Mouse (Mus musculus): ENCODE results near the gene Rbm42.

Gene Rbm42

GRCm38 (mm10) chr7:30649591-30650540 lies at the start of gene Rbm42:
Rbm42 (minus strand) TSS chr7:30650317.
- peak; percentile 97 to 99 for DNase-seq (ENCODE audit: low spot score in 2 of 2)

DNA sequence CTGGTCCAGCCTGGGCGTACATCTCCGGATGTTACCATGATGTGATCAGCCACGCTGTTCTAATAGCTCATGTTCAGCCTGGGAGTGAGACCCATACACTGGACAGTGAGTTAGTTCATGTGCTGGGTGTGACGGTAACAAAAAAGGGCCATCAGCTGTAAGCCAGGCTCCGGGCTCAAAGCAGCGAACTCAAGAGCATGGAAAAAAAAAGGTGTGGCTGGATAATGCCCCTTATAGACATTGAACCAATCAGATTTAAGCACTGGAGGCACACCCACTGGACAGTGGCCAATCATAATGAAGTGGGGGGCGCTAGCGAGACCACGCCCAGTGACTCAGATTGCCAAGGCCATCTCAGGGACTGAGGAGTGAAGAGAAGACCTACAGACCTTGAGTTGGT lies 48.5 kb upstream of the Rbm42 start, which contains the start of gene 2200002J24Rik:
2200002J24Rik (plus strand) TSS at position 338 of the 400 bp plus-strand sequence.
- no peak for DNase-seq (ENCODE audit: low spot score in 2 of 2)

- no peak for DNase-seq (ENCODE audit: low spot score in 2 of 2)
These were observed 48.0 kb upstream of the Rbm42 start for GRCm38 (mm10) chr7:30698101-30698500.

GRCm38 (mm10) chr7:30688325-30688724 lies 38.2 kb upstream of the Rbm42 start:
- DNase-seq (ENCODE audit: low spot score in 2 of 2): no peak

DNA sequence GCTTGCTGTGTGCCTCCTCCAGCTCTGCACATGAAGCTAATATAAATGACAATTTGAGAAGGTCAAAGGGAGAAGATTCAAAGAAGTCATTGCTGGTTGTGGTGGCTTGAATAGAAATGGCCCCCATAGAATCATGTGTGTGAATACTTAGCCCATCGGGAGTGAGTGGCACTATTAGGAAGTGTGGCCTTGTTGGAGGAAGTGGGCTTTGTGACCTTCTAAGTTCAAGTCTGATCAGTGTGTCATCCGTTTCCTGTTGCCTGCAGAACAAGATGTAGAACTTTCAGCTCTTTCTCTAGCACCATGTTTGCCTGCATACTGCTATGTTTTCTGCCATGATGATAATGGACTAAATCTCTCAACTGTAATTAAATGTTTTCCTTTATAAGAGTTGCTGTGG lies 33.3 kb upstream of the Rbm42 start:
- no peak for DNase-seq (ENCODE audit: low spot score in 2 of 2)

DNA sequence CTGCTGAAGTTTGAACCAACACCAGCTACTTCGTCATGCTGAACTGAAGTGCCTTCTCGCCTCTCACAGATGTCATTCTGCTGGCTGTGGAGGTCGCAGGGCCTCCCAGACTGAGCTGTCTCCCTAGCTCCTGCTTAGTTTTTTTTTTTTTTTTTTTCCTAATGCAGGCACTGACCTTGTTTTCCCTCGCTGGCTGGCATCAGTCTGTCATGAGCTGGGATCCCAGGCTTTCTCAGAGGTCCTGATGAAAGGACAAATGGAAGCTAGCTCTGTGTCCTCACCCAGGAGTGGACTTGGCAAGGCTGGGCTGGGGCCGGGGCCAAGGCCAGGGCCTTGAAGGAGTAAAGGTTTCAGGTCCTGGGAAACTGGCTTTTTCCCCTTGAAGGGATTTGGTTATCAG lies 31.8 kb upstream of the Rbm42 start:
- DNase-seq (ENCODE audit: low spot score in 2 of 2): no peak

DNA sequence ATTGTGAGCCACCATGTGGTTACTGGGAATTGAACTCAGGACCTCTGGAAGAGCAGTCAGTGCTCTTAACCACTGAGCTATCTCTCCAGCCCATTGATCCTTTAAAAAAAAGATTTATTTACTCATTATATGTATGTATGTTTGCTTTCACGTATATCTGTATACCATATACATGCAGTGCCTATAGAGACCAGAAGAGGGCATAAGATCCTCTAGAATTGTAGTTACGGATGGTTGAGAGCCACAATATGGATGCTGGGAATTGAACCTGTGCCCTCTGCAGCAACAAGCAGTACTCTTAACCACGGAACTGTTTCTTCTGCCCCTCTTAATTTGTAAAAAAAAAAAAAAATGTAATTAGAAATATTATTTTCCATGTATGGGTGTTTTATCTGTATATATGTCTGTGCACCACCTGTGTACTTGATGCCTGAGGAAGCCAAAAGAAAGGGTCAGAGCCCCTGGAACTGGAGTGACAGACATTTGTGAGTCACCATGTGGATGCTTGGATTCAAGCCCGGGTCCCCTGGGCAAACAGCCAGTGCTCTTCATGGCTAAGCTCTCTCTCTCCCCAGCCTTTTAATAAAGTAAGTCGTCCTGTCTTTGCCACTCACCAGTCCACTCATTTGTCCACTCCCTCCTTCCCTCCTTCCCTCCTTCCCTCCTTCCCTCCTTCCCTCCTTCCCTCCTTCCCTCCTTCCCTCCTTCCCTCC lies 28.3 kb upstream of the Rbm42 start:
- no peak for DNase-seq (ENCODE audit: low spot score in 2 of 2)

DNA sequence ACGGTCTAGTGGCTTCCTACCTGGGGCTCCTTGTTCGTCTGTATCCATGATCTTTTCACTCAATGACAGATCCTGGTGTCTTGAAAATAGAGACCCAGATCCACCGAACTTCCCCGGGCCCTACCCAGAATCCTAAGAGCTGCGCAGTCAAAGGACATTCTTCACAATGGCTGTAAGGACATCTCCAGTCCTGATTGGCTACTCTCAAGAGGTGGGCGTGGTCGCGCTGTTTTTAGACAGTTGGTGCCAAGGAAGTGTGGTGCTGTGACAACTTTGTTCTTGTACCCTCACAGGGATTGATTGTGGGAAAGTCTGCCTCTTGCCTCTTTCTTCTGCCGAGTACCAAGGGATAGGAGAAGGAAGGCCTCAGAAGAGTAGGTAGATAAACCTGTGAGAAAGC lies 21.4 kb upstream of the Rbm42 start, which contains the start of gene Pmis2:
Pmis2 (minus strand) TSS at position 126 of the 400 bp plus-strand sequence.
- no peak for DNase-seq (ENCODE audit: low spot score in 2 of 2)

DNA sequence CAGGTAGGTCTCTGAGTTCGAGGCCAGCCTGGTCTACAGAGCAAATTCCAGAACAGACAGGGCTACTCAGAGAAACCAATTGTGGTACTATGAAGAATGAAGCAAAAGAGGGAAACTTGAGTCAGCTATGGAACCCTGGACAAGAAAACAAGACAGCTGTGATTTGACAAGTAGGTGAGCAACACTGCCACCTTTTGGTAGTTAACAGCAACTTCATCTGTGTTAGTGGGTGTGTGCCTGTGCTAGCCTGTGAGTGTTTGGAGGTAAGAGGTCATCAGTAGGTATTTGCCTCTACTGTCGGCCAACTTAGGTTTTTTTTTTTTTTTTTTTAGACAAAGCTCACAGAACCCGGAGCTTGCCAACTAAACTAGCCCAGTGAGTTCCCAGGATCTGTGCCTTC lies 19.1 kb upstream of the Rbm42 start:
- no peak for DNase-seq (ENCODE audit: low spot score in 2 of 2)

DNA sequence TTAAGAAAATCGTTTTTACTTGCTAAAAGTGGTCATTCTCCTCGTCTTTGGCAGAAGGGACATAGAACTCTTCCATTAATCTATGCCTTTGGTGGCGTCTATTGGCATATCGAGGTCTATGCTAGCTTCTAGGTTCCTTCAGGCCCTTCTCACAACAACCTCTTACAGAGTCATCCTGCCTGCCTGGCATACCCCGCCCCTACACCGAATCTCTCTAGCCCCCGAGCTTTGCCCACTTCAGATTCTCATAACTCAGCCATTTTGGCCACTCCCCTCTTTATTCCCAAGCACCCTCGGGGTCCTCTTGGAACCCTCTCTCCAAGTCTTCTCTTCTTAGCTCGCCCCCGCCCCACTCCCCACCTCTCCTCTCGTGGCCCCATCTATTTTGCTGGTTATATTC lies 15.2 kb upstream of the Rbm42 start:
- no peak for DNase-seq (ENCODE audit: low spot score in 2 of 2)

- DNase-seq (ENCODE audit: low spot score in 2 of 2): peak; percentile 84 to 89
These were observed 14.5 kb upstream of the Rbm42 start, which contains the start of gene Haus5 for GRCm38 (mm10) chr7:30664529-30665200. Haus5 (minus strand) TSS chr7:30664994.

DNA sequence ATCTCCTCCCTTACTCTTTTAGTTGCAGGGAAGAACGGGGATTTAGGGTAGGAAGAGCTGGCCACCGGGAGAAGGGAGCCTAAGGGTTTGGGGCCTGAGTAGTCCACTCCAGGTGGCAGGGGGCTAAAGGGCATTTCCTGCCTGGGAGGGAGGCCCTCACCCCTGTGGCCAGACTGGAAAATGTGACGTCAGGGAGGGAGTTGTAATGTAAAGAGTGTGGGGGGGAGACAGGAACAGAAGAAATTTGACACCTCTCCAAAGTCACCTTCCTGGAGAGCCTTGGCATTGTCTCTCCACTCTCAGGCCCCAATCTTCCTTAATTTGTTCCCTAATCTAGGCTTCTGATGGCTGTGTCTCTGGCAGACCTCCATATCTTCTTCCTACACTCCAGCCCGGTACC lies 11.0 kb downstream of the Rbm42 start:
- DNase-seq (ENCODE audit: low spot score in 2 of 2): no peak

- no peak for DNase-seq (ENCODE audit: low spot score in 2 of 2)
These were observed 13.7 kb downstream of the Rbm42 start for GRCm38 (mm10) chr7:30636395-30636794.

- no peak for DNase-seq (ENCODE audit: low spot score in 2 of 2)
These were observed 14.4 kb downstream of the Rbm42 start, which contains the start of gene Etv2 for GRCm38 (mm10) chr7:30635752-30636151. Etv2 (minus strand) TSS chr7:30635852.

GRCm38 (mm10) chr7:30634621-30635020 lies 15.5 kb downstream of the Rbm42 start:
- DNase-seq (ENCODE audit: low spot score in 2 of 2): no peak

DNA sequence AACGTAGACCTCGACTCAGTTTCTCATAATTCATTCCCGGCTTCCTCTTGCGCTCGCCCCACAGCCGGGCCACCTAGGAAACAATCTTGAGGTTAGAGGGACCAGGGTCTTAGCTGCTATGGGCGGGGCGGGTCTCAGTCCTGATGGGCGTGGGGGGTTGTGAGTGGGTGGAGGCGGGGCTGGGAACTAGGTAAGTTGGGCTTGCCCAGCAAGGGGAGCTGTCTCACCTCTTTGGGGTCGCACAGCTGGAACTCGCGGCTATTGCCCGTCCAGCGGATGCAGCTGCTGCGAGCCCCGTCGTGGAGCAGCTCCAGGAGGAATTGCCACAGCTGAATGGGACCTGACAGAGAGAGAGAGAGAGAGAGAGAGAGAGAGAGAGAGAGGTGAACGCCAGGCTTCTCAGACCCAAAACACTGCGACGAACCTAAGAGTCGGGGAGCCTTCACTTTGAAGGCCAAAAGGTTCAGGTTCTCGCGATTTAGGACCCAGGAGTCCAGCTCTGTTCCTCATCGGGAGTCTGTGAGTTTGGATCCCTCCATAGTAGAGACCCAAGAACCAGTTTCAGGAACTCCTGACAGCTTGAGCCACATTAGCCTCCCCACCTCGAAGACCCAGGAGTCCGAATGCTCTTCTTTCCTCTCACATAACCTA lies 16.2 kb downstream of the Rbm42 start:
- no peak for DNase-seq (ENCODE audit: low spot score in 2 of 2)

DNA sequence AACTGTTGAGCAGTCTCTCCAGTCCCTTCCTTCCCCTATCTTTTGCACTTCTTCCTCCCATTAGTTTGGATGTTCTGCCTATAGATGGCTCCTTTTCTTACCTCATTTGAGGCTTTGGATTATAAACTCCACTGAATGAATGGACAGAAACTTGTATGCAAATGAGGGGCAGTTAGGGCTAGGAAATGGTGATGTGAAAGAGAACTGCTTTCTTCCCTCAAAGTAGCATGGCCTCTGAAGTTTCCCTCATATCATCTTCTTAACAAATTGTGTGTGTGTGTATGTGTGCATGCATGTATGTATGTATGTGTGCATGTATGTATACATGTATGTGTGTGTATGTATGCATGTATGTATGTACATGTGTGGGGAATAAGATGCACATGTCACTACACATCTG lies 21.1 kb downstream of the Rbm42 start:
- no peak for DNase-seq (ENCODE audit: low spot score in 2 of 2)

GRCm38 (mm10) chr7:30626647-30627046 lies 23.5 kb downstream of the Rbm42 start:
- no peak for DNase-seq (ENCODE audit: low spot score in 2 of 2)

DNA sequence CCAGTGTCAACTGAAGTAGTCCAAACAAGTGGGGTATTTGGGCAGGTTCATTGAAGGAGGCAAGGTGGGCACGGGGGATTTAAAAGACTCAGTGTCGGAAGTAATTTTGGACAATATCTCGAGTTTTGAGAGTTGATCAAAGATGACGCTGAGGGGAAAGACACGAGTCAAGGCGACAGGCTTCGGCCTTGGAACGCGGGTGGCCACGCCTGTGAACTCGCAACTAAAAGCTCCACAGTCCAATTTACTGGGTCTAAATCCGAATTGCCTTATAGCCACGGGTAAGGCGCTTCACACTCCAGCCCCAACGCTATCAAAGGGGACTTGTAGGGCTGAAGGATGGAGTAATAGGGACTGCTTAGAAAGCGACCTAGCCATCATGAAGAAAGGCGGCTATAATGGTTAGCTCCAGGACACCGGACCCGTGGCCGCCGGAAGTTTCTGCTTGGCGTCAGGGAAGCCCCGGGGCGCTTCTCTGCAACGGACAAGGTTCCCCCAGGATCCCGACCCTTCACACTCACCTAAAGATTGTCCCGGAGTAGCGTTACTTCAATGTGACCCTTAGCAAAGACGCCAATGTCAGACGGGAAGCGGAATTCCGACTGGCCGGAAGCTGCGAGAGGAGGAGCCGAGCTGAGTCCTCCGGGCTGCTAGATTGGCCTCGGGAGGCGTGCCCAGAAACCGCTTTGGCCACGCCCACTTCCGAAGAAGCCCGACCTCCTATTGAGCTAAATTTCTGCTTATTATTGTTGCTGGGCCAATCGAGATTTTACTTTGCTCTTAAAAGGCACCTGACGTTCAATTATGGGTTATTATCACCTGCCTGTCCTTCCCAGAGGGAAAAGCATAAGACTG lies 24.4 kb downstream of the Rbm42 start, which contains the start of gene Cox6b1:
Cox6b1 (minus strand) TSS at position 622 of the 855 bp plus-strand sequence.
- peak; percentile 72 to 86 for DNase-seq (ENCODE audit: low spot score in 2 of 2)

GRCm38 (mm10) chr7:30619202-30619601 lies 30.9 kb downstream of the Rbm42 start:
- DNase-seq (ENCODE audit: low spot score in 2 of 2): no peak
